Mouse (Mus musculus): Measurements from ENCODE around the gene Calm5. TPM values are rescaled to one million over a fixed set of nuclear protein-coding genes. Genes with fewer than 3 reads are reported as not detected.

Gene Calm5
- polyA plus RNA-seq, 2 experiments: 0.47 TPM; not detected in 1

GRCm38 (mm10) chr13:3890061-3890460 lies 36.1 kb downstream of the Calm5 start:
- TF ChIP-seq POLR2A (IDR thresholded peaks at IDR 0.05; ENCODE audit: borderline replicate concordance, extremely low read depth, insufficient read depth, insufficient read length): no peak
- H3K4me2 ChIP-seq (replicated peaks; ENCODE audit: low read depth, low read length, severe bottlenecking): peak overlapping the region; percentile 42
- no peaks in the 10 kb centered on the region for H3K9me3 ChIP-seq (ENCODE audit: control insufficient read depth, low read length)
- H3K9ac ChIP-seq (ENCODE audit: low read depth, low read length, severe bottlenecking): peak overlapping the region; percentile 31; the same call in 1 of the 2 replicates
- H3K4me3 ChIP-seq (replicated peaks; ENCODE audit: low read length): peak overlapping the region; percentile 71
- ATAC-seq (ENCODE audit: low FRiP score, low read depth) (peak; percentile 42), DNase-seq (ENCODE audit: low spot score) (peak; percentile 53)
- H3K27ac ChIP-seq (replicated peaks; ENCODE audit: low read depth, low read length): peak overlapping the region; percentile 20; the same call in 1 of the 2 replicates
- peaks cover 10% of the 10 kb centered on the region for H3K4me1 ChIP-seq (ENCODE audit: control insufficient read depth, insufficient read depth, low read length)
- H3K36me3 ChIP-seq (ENCODE audit: control insufficient read depth, insufficient read depth, low read length): peaks cover 39% of the 10 kb centered on the region
- WGBS: 27% methylated on average over 8 of the region's 8 CpGs
- H3K27me3 ChIP-seq (ENCODE audit: control insufficient read depth, insufficient read depth, low read length): no peaks in the 10 kb centered on the region

- peaks cover 25% of the 10 kb centered on the region for H3K36me3 ChIP-seq (ENCODE audit: control insufficient read depth, insufficient read depth, low read length)
- no peak for ATAC-seq (ENCODE audit: low FRiP score, low read depth)
- H3K27ac ChIP-seq (replicated peaks; ENCODE audit: low read depth, low read length): 0 out of 2 replicates have a peak overlapping the region, but pooled peaks have one; percentile 22
- TF ChIP-seq POLR2A (IDR thresholded peaks at IDR 0.05; ENCODE audit: borderline replicate concordance, extremely low read depth, insufficient read depth, insufficient read length): no peak
- no peak for DNase-seq (ENCODE audit: low spot score)
- peak overlapping the region; percentile 71 for H3K4me3 ChIP-seq (replicated peaks; ENCODE audit: low read length)
- WGBS: 19% methylated on average over 8 of the region's 8 CpGs
- peak overlapping the region; percentile 54 for H3K4me2 ChIP-seq (replicated peaks; ENCODE audit: low read depth, low read length, severe bottlenecking)
- no peaks in the 10 kb centered on the region for H3K27me3 ChIP-seq (ENCODE audit: control insufficient read depth, insufficient read depth, low read length)
- peak overlapping the region; percentile 83 for H3K9ac ChIP-seq (ENCODE audit: low read depth, low read length, severe bottlenecking)
- H3K4me1 ChIP-seq (ENCODE audit: control insufficient read depth, insufficient read depth, low read length): peaks cover 10% of the 10 kb centered on the region
- H3K9me3 ChIP-seq (ENCODE audit: control insufficient read depth, low read length): no peaks in the 10 kb centered on the region
These were observed 37.6 kb downstream of the Calm5 start for GRCm38 (mm10) chr13:3891479-3892087.

- DNase-seq (ENCODE audit: low spot score): peak; percentile 57
These were observed 38.6 kb downstream of the Calm5 start for GRCm38 (mm10) chr13:3892601-3893000.

GRCm38 (mm10) chr13:3893126-3893734 lies 39.3 kb downstream of the Calm5 start:
- Histone ChIP-seq H3K4me1 (ENCODE audit: control insufficient read depth, insufficient read depth, low read length) (peaks cover 10% of the 10 kb centered on the region), H3K27ac (replicated peaks; ENCODE audit: low read depth, low read length) (peak overlapping the region; percentile 86), H3K9ac (ENCODE audit: low read depth, low read length, severe bottlenecking) (peak overlapping the region; percentile 83), H3K4me3 (replicated peaks; ENCODE audit: low read length) (peak overlapping the region; percentile 71), H3K36me3 (ENCODE audit: control insufficient read depth, insufficient read depth, low read length) (peaks cover 8% of the 10 kb centered on the region), H3K9me3 (ENCODE audit: control insufficient read depth, low read length) (no peaks in the 10 kb centered on the region), H3K27me3 (ENCODE audit: control insufficient read depth, insufficient read depth, low read length) (no peaks in the 10 kb centered on the region), H3K4me2 (replicated peaks; ENCODE audit: low read depth, low read length, severe bottlenecking) (peak overlapping the region; percentile 54)
- WGBS: under 1% methylated on average over 35 of the region's 35 CpGs
- peak; percentile 98 for TF ChIP-seq POLR2A (IDR thresholded peaks at IDR 0.05; ENCODE audit: borderline replicate concordance, extremely low read depth, insufficient read depth, insufficient read length)
- DNase-seq (ENCODE audit: low spot score): peak; percentile 94
- peak; percentile 95 for ATAC-seq (ENCODE audit: low FRiP score, low read depth)

More at GRCm38 (mm10) chr13:3892601-3893000, 38.6 kb downstream of the Calm5 start:
- Histone ChIP-seq H3K36me3 (ENCODE audit: control insufficient read depth, insufficient read depth, low read length) (peaks cover 15% of the 10 kb centered on the region), H3K4me2 (replicated peaks; ENCODE audit: low read depth, low read length, severe bottlenecking) (peak overlapping the region; percentile 54), H3K27ac (replicated peaks; ENCODE audit: low read depth, low read length) (peak overlapping the region; percentile 86), H3K4me3 (replicated peaks; ENCODE audit: low read length) (peak overlapping the region; percentile 71), H3K9me3 (ENCODE audit: control insufficient read depth, low read length) (no peaks in the 10 kb centered on the region), H3K9ac (ENCODE audit: low read depth, low read length, severe bottlenecking) (peak overlapping the region; percentile 83), H3K27me3 (ENCODE audit: control insufficient read depth, insufficient read depth, low read length) (no peaks in the 10 kb centered on the region), H3K4me1 (ENCODE audit: control insufficient read depth, insufficient read depth, low read length) (peaks cover 10% of the 10 kb centered on the region)
- no peak for TF ChIP-seq POLR2A (IDR thresholded peaks at IDR 0.05; ENCODE audit: borderline replicate concordance, extremely low read depth, insufficient read depth, insufficient read length)
- 11% methylated on average over 7 of the region's 7 CpGs for WGBS
- ATAC-seq (ENCODE audit: low FRiP score, low read depth): no peak

GRCm38 (mm10) chr13:3894549-3894948 lies 40.6 kb downstream of the Calm5 start:
- peaks cover 5% of the 10 kb centered on the region for H3K36me3 ChIP-seq (ENCODE audit: control insufficient read depth, insufficient read depth, low read length)
- H3K4me2 ChIP-seq (replicated peaks; ENCODE audit: low read depth, low read length, severe bottlenecking): no peak overlapping the region
- H3K9me3 ChIP-seq (ENCODE audit: control insufficient read depth, low read length): no peaks in the 10 kb centered on the region
- ATAC-seq (ENCODE audit: low FRiP score, low read depth): no peak
- H3K9ac ChIP-seq (ENCODE audit: low read depth, low read length, severe bottlenecking): no peak overlapping the region
- no peak overlapping the region for H3K27ac ChIP-seq (replicated peaks; ENCODE audit: low read depth, low read length)
- no peak overlapping the region for H3K4me3 ChIP-seq (replicated peaks; ENCODE audit: low read length)
- peaks cover 10% of the 10 kb centered on the region for H3K4me1 ChIP-seq (ENCODE audit: control insufficient read depth, insufficient read depth, low read length)
- TF ChIP-seq POLR2A (IDR thresholded peaks at IDR 0.05; ENCODE audit: borderline replicate concordance, extremely low read depth, insufficient read depth, insufficient read length): no peak
- H3K27me3 ChIP-seq (ENCODE audit: control insufficient read depth, insufficient read depth, low read length): no peaks in the 10 kb centered on the region
- DNase-seq (ENCODE audit: low spot score): no peak
- 63% methylated on average over 8 of the region's 8 CpGs for WGBS
